Mouse (Mus musculus): Measurements from ENCODE around the gene Mttp.

The Mttp gene

DNA sequence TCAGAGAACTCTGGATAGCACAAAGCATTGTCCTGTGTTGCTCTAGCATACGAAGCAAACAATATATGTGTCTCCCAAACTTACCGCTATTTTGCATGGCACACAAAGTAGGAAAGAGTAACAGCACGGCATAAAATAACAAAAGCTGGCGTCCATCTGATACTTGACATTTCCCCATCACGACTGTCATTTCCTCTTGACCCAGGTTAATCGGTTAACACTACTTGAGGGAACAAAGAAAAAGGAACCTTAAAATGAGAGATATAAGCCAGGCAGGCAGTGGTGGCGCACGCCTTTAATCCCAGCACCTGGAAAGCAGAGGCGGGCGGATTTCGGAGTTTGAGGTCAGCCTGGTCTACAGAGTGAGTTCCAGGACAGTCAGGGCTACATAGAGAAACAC, 10.9 kb downstream of the Mttp start:
- no peak for DNase-seq (ENCODE audit: low read depth)

DNA sequence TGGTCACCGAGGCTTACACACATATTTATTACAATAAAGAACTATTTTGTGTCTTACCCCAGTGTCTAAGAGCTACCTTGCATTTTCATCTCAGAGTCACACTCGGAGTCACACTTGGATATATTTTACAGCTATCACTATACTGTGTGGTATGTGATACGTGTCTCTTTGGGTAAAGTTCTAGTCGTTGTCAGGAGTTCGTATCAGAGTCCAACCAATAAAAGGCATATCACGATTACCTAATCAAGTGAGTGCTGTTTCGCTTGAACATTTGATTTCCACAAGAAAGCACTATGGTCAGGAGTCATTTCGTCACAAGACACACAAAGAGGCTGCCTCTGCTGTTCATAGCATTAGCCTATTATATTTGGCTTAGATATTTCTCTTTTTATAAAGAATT, 11.3 kb downstream of the Mttp start:
- DNase-seq (ENCODE audit: low read depth), result no peak

DNA sequence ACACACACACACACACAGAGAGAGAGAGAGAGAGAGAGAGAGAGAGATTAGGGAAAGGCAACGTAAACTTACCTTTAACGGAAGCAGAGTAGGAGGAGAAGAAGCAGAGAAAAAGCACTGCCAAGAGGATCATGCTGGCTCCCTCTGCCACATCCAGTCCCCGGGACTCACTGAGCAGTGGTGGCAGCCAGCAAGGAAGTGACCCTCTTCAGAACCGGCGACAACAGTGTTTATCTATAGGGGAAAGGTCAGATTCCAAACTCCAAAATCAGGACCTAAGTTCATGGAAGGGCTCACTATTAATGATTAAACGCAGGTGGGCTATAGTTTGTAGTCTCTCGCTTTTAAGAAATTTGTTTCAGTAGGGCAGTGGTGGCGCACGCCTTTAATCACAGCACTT, 13.6 kb downstream of the Mttp start:
- DNase-seq (ENCODE audit: low read depth), result no peak

DNA sequence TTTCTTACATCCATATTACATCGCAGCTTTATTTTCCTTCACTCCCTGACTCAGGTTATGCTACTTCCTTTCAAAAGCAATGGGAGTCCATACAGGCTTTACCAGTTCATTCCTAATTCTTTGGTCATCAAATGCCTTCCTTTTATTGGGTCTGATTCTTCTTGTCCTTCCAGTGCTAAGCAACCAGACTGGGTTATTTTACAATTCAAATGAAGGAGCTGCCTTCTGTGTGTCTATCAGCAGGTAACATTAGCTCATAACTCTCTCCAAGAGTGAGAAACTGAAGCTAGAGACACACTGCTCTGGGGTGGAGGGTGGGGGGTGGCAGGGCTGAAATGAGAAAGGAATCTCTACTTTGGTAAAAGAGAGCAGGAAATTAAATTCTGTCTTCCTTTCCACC, 14.1 kb downstream of the Mttp start:
- no peak for DNase-seq (ENCODE audit: low read depth)

DNA sequence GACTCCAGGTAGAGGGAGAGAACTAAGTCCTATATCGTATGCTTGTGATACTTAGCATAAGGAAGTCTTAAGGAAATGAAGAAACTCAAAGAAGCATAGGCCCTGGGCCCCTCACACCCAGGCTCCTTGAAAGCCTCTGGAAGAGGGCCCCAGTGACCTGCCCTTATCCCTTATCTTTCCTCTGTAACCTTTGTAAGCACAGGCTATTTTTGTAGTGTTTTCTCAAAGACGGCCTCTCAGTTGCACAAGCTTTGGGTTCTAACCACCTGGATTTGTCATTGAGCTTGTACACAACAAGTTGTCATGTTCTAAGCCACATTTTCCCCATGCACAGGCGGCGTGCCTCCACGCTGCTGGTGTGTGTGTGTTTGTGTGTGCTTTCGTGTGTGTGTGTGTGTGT, 15.7 kb downstream of the Mttp start:
- DNase-seq (ENCODE audit: low read depth), result no peak

DNA sequence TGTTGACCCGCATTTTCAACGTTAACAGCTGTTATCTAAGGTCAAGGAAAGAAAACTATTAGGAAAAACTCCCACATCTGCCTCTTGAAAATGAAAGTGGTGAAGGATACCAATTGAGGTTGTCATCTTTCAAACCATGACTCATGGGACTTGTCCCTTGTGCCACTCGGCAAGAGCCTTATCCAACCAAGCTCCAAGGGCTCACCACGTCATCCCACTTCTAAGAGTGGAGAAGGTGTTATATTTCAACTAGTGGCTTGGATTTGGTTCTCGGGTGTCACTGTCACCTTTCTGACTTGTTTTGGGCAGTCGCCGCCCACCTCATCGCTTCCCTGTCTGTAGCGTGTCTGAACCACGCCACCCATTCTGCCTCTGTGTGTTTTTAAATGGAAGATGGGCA, 20.9 kb downstream of the Mttp start:
- no peak for DNase-seq (ENCODE audit: low read depth)

DNA sequence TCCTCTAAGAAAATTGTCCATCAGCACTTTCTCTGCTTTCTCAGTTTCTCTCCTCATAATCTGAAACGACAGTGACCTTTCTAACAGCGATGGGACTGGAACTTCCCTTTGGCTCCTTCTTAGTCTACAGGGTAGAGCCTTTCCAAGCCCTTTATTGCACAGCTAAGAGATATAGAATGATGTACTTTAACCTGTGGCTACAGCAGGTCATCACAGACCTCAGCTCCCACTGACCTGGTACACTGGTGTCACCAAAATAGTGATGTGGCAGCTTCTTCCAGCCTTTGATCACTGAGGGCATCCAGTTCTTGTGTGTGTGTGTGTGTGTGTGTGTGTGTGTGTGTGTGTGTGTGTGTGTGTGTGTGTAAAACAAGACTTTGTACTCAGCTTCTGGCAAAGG, 23.3 kb downstream of the Mttp start:
- no peak for DNase-seq (ENCODE audit: low read depth)

DNA sequence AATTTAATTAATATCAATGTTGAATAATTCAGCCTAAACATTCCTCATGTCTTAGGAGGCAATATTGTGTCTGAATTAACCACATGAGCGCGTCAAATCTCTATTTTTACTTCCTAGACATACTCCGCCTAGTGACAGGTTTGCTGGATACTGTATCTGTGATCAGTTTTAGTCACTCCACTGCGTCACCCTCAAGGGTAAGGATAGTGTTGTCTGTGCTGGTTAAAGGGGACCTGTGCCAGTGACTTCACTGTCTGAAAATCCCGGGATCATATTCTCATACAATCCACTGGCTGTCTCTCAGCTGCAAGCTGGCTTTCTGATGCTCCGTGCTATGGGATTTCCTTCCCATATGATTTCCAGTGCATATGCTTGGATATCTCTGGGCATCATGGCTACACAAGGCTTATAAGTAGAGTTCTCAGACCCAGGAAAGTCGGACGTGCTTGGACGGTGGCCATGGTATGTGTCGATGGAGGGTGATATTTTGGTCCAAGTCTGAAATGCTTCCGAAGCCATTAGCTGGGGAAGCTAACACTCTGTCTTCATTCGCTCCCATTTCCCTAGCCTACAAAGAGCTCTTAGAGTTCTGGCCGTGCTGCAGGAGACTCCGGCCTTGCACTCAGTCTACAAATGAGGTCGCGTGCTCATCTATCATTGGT, 25.2 kb downstream of the Mttp start:
- no peak for DNase-seq (ENCODE audit: low read depth)

DNA sequence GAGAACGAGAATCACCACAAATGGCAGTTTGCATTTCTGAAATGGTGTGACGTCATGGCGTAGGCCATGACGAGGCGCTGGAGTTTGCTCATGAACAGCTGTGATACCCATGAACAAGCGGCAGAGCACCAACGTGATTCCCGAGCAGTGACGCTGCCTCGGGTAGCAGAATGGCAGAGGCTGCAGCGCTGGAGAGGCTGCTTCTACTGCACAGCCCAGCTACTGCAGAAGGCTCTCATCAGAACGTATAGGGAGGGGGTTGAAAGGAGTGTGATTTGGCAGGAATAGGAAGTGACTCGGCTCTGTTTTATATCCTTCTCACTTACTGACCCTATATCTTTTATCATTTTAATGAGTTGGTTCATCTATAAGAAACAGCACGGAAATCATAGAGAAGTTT, 25.9 kb downstream of the Mttp start:
- DNase-seq (ENCODE audit: low read depth), result no peak

DNA sequence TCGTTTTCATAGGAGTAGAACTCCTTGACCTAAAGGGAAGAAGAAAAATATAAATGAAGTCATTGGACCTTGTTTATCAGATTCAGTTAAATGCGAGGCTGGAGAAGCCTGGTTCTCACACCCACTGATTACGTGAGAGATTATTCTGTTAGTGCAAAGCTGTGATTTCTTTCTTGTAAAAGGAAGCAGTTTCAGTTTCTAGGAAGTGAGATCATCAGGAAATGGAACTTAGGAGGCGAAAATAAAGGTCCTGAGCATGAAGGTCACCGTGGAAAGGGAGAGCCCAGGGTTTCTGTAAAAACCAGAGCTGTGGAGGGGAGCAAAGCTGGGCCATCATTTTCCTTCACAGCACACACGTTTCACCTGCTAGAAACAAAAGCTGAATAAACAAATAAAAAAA, 26.4 kb downstream of the Mttp start:
- no peak for DNase-seq (ENCODE audit: low read depth)

DNA sequence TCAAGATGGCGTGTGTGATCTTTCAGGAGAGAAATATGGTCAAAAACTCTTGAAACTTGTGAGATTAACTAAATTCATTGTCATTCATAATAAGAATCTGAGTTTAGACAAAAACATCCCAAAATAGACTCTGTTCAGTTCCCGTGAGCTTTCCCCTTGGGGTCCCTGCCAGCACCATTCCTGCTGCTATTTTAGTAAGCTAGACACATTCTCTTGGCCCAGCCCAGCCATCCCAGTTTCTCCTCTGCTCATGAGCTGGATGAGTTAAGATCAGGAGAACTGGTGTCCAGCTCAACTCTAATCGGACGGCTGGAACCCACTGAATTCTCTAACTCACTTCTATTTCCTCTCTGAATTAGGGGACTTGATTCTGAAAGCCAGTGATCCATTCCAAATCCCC, 27.9 kb downstream of the Mttp start:
- DNase-seq (ENCODE audit: low read depth), result no peak

DNA sequence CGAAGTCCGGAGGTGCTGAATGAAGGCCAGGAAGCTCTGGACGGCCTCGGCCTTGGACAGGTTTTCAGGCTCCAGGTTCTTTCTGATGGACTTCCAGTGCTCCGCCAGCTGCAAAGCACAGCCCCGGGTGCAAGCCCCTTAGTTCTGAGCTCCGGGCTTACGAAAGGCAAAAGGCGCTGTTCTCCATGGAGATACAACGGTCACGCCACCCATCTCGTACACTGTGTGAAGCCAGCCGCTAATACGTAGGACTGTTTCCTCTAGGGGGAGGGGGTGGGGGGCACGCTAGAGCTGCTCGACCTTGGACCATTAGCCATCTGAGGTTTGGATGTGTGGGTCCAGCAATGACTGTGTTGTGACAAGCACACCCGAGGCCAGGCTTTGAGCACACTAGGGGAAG, 30.7 kb downstream of the Mttp start:
- DNase-seq (ENCODE audit: low read depth), result no peak

DNA sequence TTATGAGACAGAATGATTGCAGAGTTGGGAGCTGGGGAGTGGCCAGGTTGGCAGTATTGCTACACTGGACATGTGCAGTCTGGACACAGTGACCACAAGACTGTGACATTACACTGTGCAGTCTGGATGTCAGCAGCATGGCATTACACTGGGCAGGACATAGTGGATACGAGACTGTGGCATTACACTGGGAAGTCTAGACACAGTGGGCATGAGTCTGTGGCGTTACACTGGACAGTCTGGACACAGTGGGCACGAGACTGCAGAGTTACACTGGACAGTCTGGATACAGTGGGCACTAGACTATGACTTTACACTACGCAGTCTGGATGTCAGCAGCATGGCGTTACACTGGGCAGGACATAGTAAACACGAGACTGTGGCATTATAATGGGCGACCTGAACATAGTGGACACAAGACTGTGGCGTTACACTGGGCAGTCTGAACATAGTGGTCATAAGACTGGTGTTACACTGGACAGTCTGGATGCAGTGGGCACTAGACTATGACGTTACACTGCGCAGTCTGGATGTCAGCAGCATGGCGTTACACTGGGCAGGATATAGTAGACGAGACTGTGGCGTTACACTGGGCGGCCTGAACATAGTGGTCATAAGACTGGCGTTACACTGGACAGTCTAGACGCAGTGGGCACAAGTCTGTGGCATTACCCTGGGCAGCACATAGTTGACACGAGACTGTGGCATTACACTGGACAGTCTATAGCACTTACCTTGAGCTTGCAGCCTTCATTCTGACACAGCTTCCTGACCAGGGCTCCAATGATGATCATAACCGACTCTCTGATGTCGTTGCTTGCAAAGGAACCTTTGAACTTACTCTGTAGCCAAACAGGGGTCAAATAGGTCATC, 33.6 kb downstream of the Mttp start:
- no peak for DNase-seq (ENCODE audit: low read depth)

DNA sequence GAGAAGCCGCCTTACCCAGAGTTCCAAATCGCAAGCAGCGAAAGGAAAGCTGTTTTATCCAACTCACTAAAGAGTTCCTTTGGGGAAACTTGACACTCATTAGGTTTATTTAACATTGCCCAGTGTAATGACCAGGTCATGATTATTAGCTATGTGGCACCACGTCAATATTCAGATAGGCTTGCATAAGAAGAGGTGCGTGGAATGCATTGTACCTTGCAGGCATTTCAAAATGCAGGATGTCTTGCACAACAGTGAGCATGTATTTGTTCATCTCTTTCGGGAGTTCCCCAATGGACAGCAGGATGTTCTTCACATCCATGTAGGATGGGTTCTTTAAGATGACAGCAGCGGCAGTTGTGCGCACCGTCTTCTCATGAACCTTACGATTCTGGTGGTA, 37.9 kb downstream of the Mttp start:
- DNase-seq (ENCODE audit: low read depth), result no peak

DNA sequence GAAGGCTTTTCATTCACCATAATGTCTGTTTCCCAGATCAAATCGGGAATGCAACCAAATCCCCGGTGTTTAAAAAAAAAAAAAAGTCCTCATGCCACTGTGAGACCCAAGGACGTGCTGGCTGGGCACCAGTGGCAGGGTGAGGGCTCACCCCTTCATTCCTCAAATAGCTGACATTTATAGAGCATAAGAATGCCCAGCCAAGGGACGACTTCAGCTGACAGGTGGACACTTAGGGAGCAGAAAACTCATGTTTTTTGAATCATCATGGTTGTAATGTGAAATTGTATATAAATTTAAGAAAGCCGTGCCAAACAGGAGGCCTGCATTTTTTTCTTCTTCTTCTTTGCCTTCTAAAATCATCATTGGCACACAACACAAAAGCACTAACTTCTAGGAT, 39.7 kb downstream of the Mttp start:
- no peak for DNase-seq (ENCODE audit: low read depth)

DNA sequence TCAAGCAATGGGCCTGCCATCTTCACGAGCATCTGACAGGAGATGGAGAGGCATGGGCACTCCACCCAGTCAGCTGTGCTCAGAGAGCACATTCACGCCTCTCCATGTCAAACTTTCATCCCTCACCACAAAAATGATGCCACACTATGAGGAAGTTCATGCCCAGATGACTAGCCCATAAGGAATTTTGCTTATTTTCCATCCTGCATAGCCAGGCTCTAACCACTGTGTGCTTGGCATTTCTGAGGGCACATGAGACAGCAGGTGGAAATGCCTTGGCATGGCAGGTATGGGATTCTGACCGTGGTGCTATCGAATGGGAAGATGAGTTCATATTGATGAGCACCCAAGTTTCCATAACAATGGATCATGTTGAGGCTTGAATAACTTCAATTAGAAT, 41.1 kb downstream of the Mttp start:
- DNase-seq (ENCODE audit: low read depth), result no peak

DNA sequence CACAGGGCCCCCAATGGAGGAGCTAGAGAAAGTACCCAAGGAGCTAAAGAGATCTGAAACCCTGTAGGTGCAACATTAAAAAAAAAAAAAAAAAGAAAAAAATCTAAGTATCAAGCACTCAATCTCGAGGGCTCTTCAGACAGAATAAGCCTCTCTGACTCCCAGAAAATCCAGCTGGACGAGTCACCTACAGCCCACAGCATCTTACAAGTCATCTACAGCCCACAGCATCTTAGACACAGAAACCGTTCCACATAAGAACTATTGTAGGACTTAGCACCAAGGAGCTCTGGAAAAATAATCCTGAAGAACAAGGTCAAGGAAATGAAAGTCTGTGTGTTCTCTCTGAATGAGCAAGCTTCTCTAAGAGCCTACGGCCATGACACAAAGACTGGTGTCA, 42.8 kb downstream of the Mttp start:
- no peak for DNase-seq (ENCODE audit: low read depth)

DNA sequence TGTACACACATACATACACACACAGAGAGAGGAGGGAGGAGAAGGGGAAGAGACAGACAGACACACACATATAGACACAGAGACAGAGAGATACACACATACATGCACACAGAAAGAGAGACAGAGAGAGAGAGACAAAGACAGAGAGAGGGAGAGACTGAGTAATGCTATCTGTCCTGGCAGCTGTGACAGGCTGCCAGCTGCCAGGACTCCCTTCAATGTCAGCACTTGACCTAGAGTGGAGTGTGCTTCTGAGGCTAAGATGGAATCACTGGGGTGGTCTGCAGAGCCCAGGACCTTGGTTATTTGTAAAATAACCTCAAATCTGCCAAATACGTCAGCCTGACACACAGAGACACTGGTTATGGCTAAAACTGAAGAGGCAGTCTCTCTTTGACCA, 47.0 kb downstream of the Mttp start:
- no peak for DNase-seq (ENCODE audit: low read depth)

DNA sequence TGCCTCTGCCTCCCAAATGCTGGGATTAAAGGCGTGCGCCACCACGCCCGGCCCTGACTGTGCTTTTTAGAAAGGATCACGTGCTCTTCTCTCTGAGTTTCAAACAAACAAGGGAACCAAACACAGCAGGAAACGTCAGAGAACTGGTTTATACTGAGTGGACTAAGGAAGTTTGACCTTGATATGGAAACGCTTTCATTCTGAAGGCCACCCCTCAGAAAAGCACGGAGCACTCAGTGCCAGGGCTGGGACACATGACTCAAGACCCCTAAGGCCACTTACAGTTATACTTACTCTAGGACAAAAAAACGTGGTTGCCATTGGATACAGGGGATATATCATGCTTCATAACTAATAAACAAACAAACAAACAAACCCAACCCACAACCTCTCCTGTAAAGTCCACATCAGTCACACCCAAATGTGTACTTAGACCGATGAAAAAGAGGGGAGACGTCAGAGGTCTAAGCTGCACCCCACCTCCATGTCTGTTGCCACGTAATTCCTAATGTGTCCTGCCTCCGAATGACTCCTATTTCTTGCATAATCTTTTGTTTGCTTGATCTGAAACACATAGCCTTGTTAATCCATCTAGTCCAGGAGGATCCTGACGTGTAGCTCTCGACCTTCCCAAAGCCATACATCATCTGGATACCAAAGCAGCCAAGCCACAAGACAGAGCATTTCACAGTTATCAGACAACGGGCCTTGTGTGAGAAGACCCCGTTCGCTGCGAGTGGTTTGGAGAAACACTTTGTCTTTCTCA, 48.3 kb downstream of the Mttp start:
- DNase-seq (ENCODE audit: low read depth), result no peak

DNA sequence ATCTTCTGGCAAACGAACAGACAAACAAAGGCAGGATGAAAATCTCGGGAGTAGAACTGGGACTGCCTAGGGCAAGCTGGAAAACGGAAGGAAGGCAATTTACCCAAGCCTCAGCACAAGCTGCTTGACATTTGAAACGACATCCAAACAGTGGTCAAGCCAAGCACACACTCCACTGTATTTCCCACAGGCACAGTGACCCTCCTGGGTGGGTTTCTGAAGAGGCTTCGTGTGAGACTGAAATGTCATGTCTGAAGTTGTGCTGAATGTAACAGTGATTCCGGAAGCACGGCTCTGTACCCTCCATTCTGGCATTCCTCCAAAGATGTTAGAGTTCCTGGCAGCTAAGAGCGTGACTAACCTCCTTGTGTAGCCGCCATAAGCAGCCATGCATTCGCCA, 49.0 kb downstream of the Mttp start:
- DNase-seq (ENCODE audit: low read depth), result no peak

DNA sequence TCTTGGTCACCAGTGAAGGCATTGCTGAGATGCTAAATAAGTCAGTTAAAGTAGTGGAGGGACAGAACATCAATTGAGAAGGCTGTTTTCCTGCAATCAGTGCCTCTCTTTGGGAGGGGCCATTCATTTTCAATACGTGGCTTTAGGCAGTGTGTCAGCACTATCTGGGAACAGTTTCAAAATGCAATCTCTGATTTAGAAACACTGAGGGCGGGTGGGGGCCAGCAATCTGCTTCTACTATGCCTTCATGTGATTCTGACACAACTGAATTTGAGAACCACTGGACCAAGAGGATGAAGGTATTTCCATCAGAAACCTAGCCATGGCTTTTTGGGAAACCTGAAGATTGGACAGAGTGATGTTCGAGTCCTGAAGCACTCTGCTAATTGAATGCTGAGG, 49.5 kb downstream of the Mttp start:
- no peak for DNase-seq (ENCODE audit: low read depth)

DNA sequence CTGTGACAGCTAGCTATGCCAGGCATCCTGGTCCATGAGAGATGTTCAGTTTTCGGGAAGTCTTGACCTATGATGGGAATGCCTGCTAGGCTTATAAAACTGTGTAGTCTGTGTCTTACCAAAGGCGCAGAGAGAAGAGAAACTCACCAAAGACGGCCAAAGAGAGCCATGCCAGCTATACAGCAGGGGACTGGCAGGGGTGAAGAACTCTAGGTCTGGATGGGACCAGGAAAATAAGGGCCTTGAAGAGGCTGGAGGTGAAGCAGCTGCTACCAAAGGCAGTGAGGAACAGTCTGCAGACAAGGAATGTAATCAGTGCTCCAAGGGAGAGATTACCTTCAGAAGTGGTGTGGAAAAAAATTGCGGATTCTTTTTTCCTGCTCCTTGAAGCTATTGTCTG, 60.9 kb downstream of the Mttp start:
- DNase-seq (ENCODE audit: low read depth), result no peak

DNA sequence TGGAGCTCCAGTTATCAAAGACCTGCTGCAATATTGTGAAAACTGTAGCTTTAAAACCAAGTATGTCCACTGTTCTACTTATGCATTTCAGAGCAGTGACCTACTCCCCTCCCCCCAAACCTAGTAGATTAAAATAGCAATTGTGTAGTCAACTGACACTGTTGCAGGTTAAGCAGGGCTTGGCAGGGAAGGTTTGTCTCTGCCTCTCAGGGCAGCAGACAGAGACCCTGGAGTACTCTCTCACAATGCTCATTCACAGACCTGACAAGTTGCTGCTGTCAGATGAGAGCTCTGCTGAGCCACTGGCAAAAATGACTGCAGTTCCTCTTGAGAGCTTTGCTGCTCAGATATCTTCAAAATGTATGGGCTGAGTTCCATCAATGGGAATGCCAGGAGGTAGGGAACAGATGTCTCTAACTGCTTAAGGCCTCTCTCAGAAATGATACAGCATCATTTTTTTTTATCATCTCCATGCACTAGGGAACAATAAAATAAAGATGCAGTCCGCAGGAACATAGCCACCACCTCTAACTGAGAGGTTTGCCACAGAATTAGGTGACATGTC, 61.6 kb downstream of the Mttp start:
- DNase-seq (ENCODE audit: low read depth), result no peak

Measured in c-Kit-positive CD71-negative TER-119-negative erythroid progenitor cells, embryonic 14.5 days (primary cell).